Mouse (Mus musculus) CH12.LX (cell line): Measurements from ENCODE around the gene Ell2. TPM values are rescaled to one million over a fixed set of nuclear protein-coding genes. Genes with fewer than 3 reads are reported as not detected.

Experiments
- DNase-seq: peaks from one replicate; pipeline ENCODE4 v3.0.0-alpha.2; 2013; ENCODE audit errors: extremely low read depth
- H3K27ac ChIP-seq: 2 replicates; pipeline ENCODE4 v1.5.1; 2012; ENCODE audit warnings: low read depth, mild to moderate bottlenecking, control low read depth, moderate library complexity; ENCODE audit not compliant: insufficient read depth
- H3K27me3 ChIP-seq: replicated peaks from 2 replicates; pipeline ENCODE3; 2012; ENCODE audit warnings: inconsistent platforms
- H3K36me3 ChIP-seq, 2 experiments: replicated peaks in 1 of 2; 2 replicates each; pipeline versions ENCODE3 to v1.6.1; 2012; ENCODE audit warnings: inconsistent platforms in 1 of 2, low read length in 1 of 2, mild to moderate bottlenecking in 1 of 2, mixed read lengths in 1 of 2, moderate library complexity in 1 of 2; ENCODE audit not compliant: control insufficient read depth in 1 of 2, insufficient read depth in 1 of 2
- H3K4me1 ChIP-seq, 2 experiments: 2 replicates each; pipeline ENCODE4 v1.6.1; 2012; ENCODE audit warnings: inconsistent platforms in 1 of 2, moderate library complexity in 1 of 2; ENCODE audit not compliant: insufficient read depth in 2 of 2, control insufficient read depth in 1 of 2
- H3K4me2 ChIP-seq: 2 replicates; pipeline ENCODE4 v1.6.1; 2012; ENCODE audit warnings: low read depth, mild to moderate bottlenecking, control low read depth; ENCODE audit not compliant: poor library complexity, insufficient read depth, severe bottlenecking
- H3K4me3 ChIP-seq, 3 experiments: fragments of 150-350 bp in 1 of 3; sonication (generic) in 1 of 3; replicated peaks in 1 of 3; 2 replicates each; pipeline versions ENCODE3 to v1.5.1; 2011 to 2012; ENCODE audit warnings: low read depth in 2 of 3, low read length in 2 of 3, mild to moderate bottlenecking in 2 of 3, moderate library complexity in 2 of 3, control low read depth in 1 of 3, improper control_type of control experiment in 1 of 3, inconsistent platforms in 1 of 3, mixed read lengths in 1 of 3; ENCODE audit not compliant: poor library complexity in 1 of 3
- H3K79me2 ChIP-seq: replicated peaks from 2 replicates; pipeline ENCODE4 v1.6.1; 2012; ENCODE audit warnings: mild to moderate bottlenecking, moderate library complexity; ENCODE audit not compliant: control insufficient read depth, poor library complexity, insufficient read depth, severe bottlenecking; ENCODE audit errors: extremely low read depth
- H3K9ac ChIP-seq: 2 replicates; pipeline ENCODE4 v1.6.1; 2012; ENCODE audit warnings: low read depth, mild to moderate bottlenecking, control low read depth, moderate library complexity; ENCODE audit not compliant: insufficient read depth
- H3K9me3 ChIP-seq: replicated peaks from 2 replicates; pipeline ENCODE3; 2012; ENCODE audit warnings: low read length, inconsistent platforms, mixed read lengths
- BHLHE40 ChIP-seq: IDR thresholded peaks from 2 replicates; pipeline ENCODE4 v1.6.1; 2011; ENCODE audit warnings: mild to moderate bottlenecking, low read depth, low read length, improper control_type of control experiment
- CHD1 ChIP-seq: IDR thresholded peaks from 2 replicates; pipeline ENCODE4 v1.6.1; 2012; ENCODE audit warnings: low read depth, low read length, improper control_type of control experiment, inconsistent platforms
- CHD2 ChIP-seq: IDR thresholded peaks from 2 replicates; pipeline ENCODE4 v1.6.1; 2011; ENCODE audit warnings: low read length, improper control_type of control experiment
- E2F4 ChIP-seq: IDR thresholded peaks from 2 replicates; pipeline ENCODE4 v1.6.1; 2011; ENCODE audit warnings: low read depth, low read length, improper control_type of control experiment; ENCODE audit not compliant: insufficient replicate concordance
- ELF1 ChIP-seq: IDR thresholded peaks from 2 replicates; pipeline ENCODE4 v1.6.1; 2014; ENCODE audit warnings: low read depth, mild to moderate bottlenecking, inconsistent platforms, low read length, improper control_type of control experiment
- EP300 ChIP-seq: IDR thresholded peaks from 2 replicates; pipeline ENCODE4 v1.6.1; 2011; ENCODE audit warnings: low read length, improper control_type of control experiment
- ETS1 ChIP-seq: conservative IDR thresholded peaks from 2 replicates; pipeline ENCODE4 v1.6.1; 2012; ENCODE audit warnings: low read depth, mild to moderate bottlenecking, inconsistent platforms, low read length, improper control_type of control experiment, moderate library complexity
- GABPA ChIP-seq: IDR thresholded peaks from 2 replicates; pipeline ENCODE4 v1.6.1; 2012; ENCODE audit warnings: low read depth, low read length, improper control_type of control experiment, inconsistent platforms; ENCODE audit not compliant: insufficient replicate concordance
- HCFC1 ChIP-seq: IDR thresholded peaks from 2 replicates; pipeline ENCODE4 v1.6.1; 2012; ENCODE audit warnings: low read depth, mild to moderate bottlenecking, inconsistent platforms, low read length, improper control_type of control experiment
- IRF4 ChIP-seq: IDR thresholded peaks from 2 replicates; pipeline ENCODE4 v1.6.1; 2014; ENCODE audit warnings: low read depth, mild to moderate bottlenecking, inconsistent platforms, low read length, improper control_type of control experiment
- JUN ChIP-seq: IDR thresholded peaks from 2 replicates; pipeline ENCODE4 v1.6.1; 2011; ENCODE audit warnings: low read depth, mild to moderate bottlenecking, low read length, improper control_type of control experiment, moderate library complexity; ENCODE audit not compliant: insufficient read depth
- JUND ChIP-seq: conservative IDR thresholded peaks from 2 replicates; pipeline ENCODE4 v1.6.1; 2011; ENCODE audit warnings: low read depth, low read length, improper control_type of control experiment
- KAT2A ChIP-seq: IDR thresholded peaks from 2 replicates; pipeline ENCODE4 v1.6.1; 2012; ENCODE audit warnings: low read length, improper control_type of control experiment, inconsistent platforms; ENCODE audit not compliant: insufficient replicate concordance
- MAFK ChIP-seq: IDR thresholded peaks from 2 replicates; pipeline ENCODE4 v1.6.1; 2011; ENCODE audit warnings: low read length, improper control_type of control experiment; ENCODE audit not compliant: insufficient replicate concordance
- MAX ChIP-seq: IDR thresholded peaks from 2 replicates; pipeline ENCODE4 v1.6.1; 2011; ENCODE audit warnings: low read length, improper control_type of control experiment
- MAZ ChIP-seq: IDR thresholded peaks from 2 replicates; pipeline ENCODE4 v1.6.1; 2012; ENCODE audit warnings: low read depth, mild to moderate bottlenecking, inconsistent platforms, low read length, improper control_type of control experiment, moderate library complexity
- MEF2A ChIP-seq: IDR thresholded peaks from 2 replicates; pipeline ENCODE4 v1.6.1; 2014; ENCODE audit warnings: low read depth, mild to moderate bottlenecking, inconsistent platforms, low read length, improper control_type of control experiment, borderline replicate concordance
- MXI1 ChIP-seq: IDR thresholded peaks from 2 replicates; pipeline ENCODE4 v1.6.1; 2011; ENCODE audit warnings: mild to moderate bottlenecking, low read depth, low read length, improper control_type of control experiment
- MYC ChIP-seq: IDR thresholded peaks from 2 replicates; pipeline ENCODE4 v1.6.1; 2011; ENCODE audit warnings: low read depth, mild to moderate bottlenecking, improper control_type of control experiment, low read length
- NELFE ChIP-seq: IDR thresholded peaks from 2 replicates; pipeline ENCODE4 v1.6.1; 2011; ENCODE audit warnings: low read depth, low read length, improper control_type of control experiment
- POLR2A ChIP-seq: IDR thresholded peaks from 2 replicates; pipeline ENCODE4 v1.6.1; 2011; ENCODE audit warnings: low read depth, mild to moderate bottlenecking, improper control_type of control experiment, low read length
- RCOR1 ChIP-seq: conservative IDR thresholded peaks from 2 replicates; pipeline ENCODE4 v1.6.1; 2012; ENCODE audit warnings: low read depth, mild to moderate bottlenecking, inconsistent platforms, low read length, improper control_type of control experiment
- SIN3A ChIP-seq: IDR thresholded peaks from 2 replicates; pipeline ENCODE4 v1.6.1; 2012; ENCODE audit warnings: low read length, improper control_type of control experiment, inconsistent platforms
- SMC3 ChIP-seq: IDR thresholded peaks from 2 replicates; pipeline ENCODE4 v1.6.1; 2011; ENCODE audit warnings: low read depth, low read length, improper control_type of control experiment
- TBP ChIP-seq: conservative IDR thresholded peaks from 2 replicates; pipeline ENCODE4 v1.6.1; 2011; ENCODE audit warnings: low read depth, low read length, improper control_type of control experiment
- TCF12 ChIP-seq: IDR thresholded peaks from 2 replicates; pipeline ENCODE4 v1.6.1; 2014; ENCODE audit warnings: low read depth, mild to moderate bottlenecking, inconsistent platforms, low read length, improper control_type of control experiment
- UBTF ChIP-seq: IDR thresholded peaks from 2 replicates; pipeline ENCODE4 v1.6.1; 2012; ENCODE audit warnings: low read depth, mild to moderate bottlenecking, inconsistent platforms, low read length, improper control_type of control experiment, moderate library complexity
- USF1 ChIP-seq: IDR thresholded peaks from 2 replicates; pipeline ENCODE4 v1.6.1; 2014; ENCODE audit warnings: low read depth, mild to moderate bottlenecking, inconsistent platforms, low read length, improper control_type of control experiment
- ZC3H11A ChIP-seq: IDR thresholded peaks from 2 replicates; pipeline ENCODE4 v1.6.1; 2012; ENCODE audit warnings: low read depth, mild to moderate bottlenecking, inconsistent platforms, low read length, improper control_type of control experiment
- ZKSCAN1 ChIP-seq: IDR thresholded peaks from 2 replicates; pipeline ENCODE4 v1.6.1; 2012; ENCODE audit warnings: low read depth, inconsistent platforms, low read length, improper control_type of control experiment, borderline replicate concordance
- ZNF384 ChIP-seq: IDR thresholded peaks from 2 replicates; pipeline ENCODE4 v1.6.1; 2012; ENCODE audit warnings: low read depth, low read length, improper control_type of control experiment, inconsistent platforms
- dilution Hi-C: fragments of 300-500 bp; cut with MboI; formaldehyde crosslinking; loops from 2 replicates; pipeline ENCODE4 v1.14.3; 2020; ENCODE audit warnings: low sequenced_read_pairs; ENCODE audit not compliant: extremely low pct_unique_long_range_greater_than_20kb, extremely low pct_ligation_motif_present
- in situ Hi-C: fragments of 300-500 bp; cut with MboI; formaldehyde crosslinking; loops from 3 replicates; pipeline ENCODE4 v1.14.3; 2019; ENCODE audit warnings: low sequenced_read_pairs, low pct_ligation_motif_present, low pct_unique_long_range_greater_than_20kb, mixed read lengths
- polyA plus RNA-seq: library from polyadenylated mRNA; unstranded; fragments of >175 nt; gene quantifications from 2 replicates; pipeline ENCODE4 v1.2.1, GENCODE M21; 2012; ENCODE audit warnings: low read depth; ENCODE audit not compliant: insufficient read length
- total RNA-seq, 2 experiments: library from RNA; depleted of rRNA; stranded (reverse); fragments of 300-350 nt in 1 of 2; fragments of >200 nt in 1 of 2; gene quantifications; 2 replicates each; pipeline ENCODE4 v1.2.3; 2012 to 2014

Gene Ell2
- total and polyA plus RNA-seq, 3 experiments, result 44.4 to 123 (median 50.9) TPM

- TF ChIP-seq ETS1 (peak; percentile 60; the same call in 1 of the 2 replicates), USF1 (no peak), MYC (peak; percentile 47; the same call in 1 of the 2 replicates), CHD1 (peak; percentile 58; the same call in 1 of the 2 replicates), HCFC1 (no peak), MAZ (no peak), MEF2A (peak; percentile 92), SIN3A (peak; percentile 57; the same call in 1 of the 2 replicates), ZC3H11A (no peak), MAFK (0 out of 2 replicates have a peak, but pooled peaks have one; percentile 53), TBP (no peak), E2F4 (0 out of 2 replicates have a peak, but pooled peaks have one; percentile 12), SMC3 (no peak), EP300 (peak; percentile 97), BHLHE40 (peak; percentile 62), CHD2 (peak; percentile 48; the same call in 1 of the 2 replicates), IRF4 (peak; percentile 91), MXI1 (no peak), ZKSCAN1 (no peak), GABPA (no peak), TCF12 (peak; percentile 76; the same call in 1 of the 2 replicates), NELFE (no peak), MAX (no peak), ZNF384 (peak; percentile 70), JUND (peak; percentile 89), RCOR1 (0 out of 2 replicates have a peak, but pooled peaks have one; percentile 72), JUN (peak; percentile 55), ELF1 (no peak), POLR2A (no peak), UBTF (no peak), KAT2A (no peak)
- Histone ChIP-seq H3K4me2 (peak overlapping the region; percentile 78), H3K9me3 (no peaks in the 10 kb centered on the region), H3K4me3 (no peak overlapping the region), H3K9ac (no peak overlapping the region; the same call in 1 of the 2 replicates), H3K27me3 (no peaks in the 10 kb centered on the region), H3K4me1 (peaks cover 15 to 88% of the 10 kb centered on the region in 2 experiments), H3K27ac (0 out of 2 replicates have a peak overlapping the region, but pooled peaks have one; percentile 26), H3K36me3 (peaks cover 3 to 8% of the 10 kb centered on the region in 2 experiments), H3K79me2 (peaks cover 75% of the 10 kb centered on the region)
- no peak for DNase-seq
- dilution Hi-C loops (no loop called here), in situ Hi-C loops (no loop called here)
Observed at GRCm38 (mm10) chr13:75735606-75736005, 29.0 kb downstream of the Ell2 start.
